Mouse (Mus musculus): Measurements from ENCODE around the gene Znrf3. TPM values are rescaled to one million over a fixed set of nuclear protein-coding genes. Genes with fewer than 3 reads are reported as not detected.
A peak's percentile ranks its signal among the peaks of the same experiment; 100 is the strongest.

The Znrf3 gene
- polyA plus RNA-seq, 1 experiment from 2014 or later = 7.7 TPM

- no peaks in the 10 kb centered on the region for H3K27me3 ChIP-seq (ENCODE audit: control insufficient read depth, insufficient read depth, low read depth, low read length)
- no peak overlapping the region for H3K9ac ChIP-seq (ENCODE audit: low read depth, low read length)
- H3K36me3 ChIP-seq (ENCODE audit: control insufficient read depth, insufficient read depth, low read length) = no peaks in the 10 kb centered on the region
- no peak for ATAC-seq
- no peak overlapping the region for H3K27ac ChIP-seq (ENCODE audit: low read length)
- H3K9me3 ChIP-seq (replicated peaks; ENCODE audit: control insufficient read depth, low read length, poor library complexity, severe bottlenecking) = no peaks in the 10 kb centered on the region
- WGBS = 62% methylated on average over 5 of the region's 5 CpGs
- no peak overlapping the region for H3K4me3 ChIP-seq (ENCODE audit: low read depth, low read length)
- no peak overlapping the region for H3K4me2 ChIP-seq (ENCODE audit: low read length)
- H3K4me1 ChIP-seq (ENCODE audit: control insufficient read depth, insufficient read depth, low read length) = no peaks in the 10 kb centered on the region
Observed at GRCm38 (mm10) chr11:5277307-5277971, 167.2 kb downstream of the Znrf3 start.

GRCm38 (mm10) chr11:5275216-5275615 lies 169.4 kb downstream of the Znrf3 start:
- no peak for ATAC-seq
- Histone ChIP-seq H3K27ac (ENCODE audit: low read length) (no peak overlapping the region), H3K27me3 (ENCODE audit: control insufficient read depth, insufficient read depth, low read depth, low read length) (no peaks in the 10 kb centered on the region), H3K4me1 (ENCODE audit: control insufficient read depth, insufficient read depth, low read length) (peaks cover 5% of the 10 kb centered on the region; the same call in 1 of the 2 replicates), H3K36me3 (ENCODE audit: control insufficient read depth, insufficient read depth, low read length) (no peaks in the 10 kb centered on the region), H3K9me3 (replicated peaks; ENCODE audit: control insufficient read depth, low read length, poor library complexity, severe bottlenecking) (no peaks in the 10 kb centered on the region), H3K4me3 (ENCODE audit: low read depth, low read length) (no peak overlapping the region), H3K4me2 (ENCODE audit: low read length) (no peak overlapping the region), H3K9ac (ENCODE audit: low read depth, low read length) (no peak overlapping the region)
- 92% methylated on average over 4 of the region's 4 CpGs for WGBS

GRCm38 (mm10) chr11:5272536-5273234 lies 172.0 kb downstream of the Znrf3 start:
- peaks cover 5% of the 10 kb centered on the region; the same call in 1 of the 2 replicates for H3K4me1 ChIP-seq (ENCODE audit: control insufficient read depth, insufficient read depth, low read length)
- 66% methylated on average over 8 of the region's 9 CpGs for WGBS
- no peak overlapping the region for H3K4me3 ChIP-seq (ENCODE audit: low read depth, low read length)
- no peak overlapping the region for H3K9ac ChIP-seq (ENCODE audit: low read depth, low read length)
- no peaks in the 10 kb centered on the region for H3K27me3 ChIP-seq (ENCODE audit: control insufficient read depth, insufficient read depth, low read depth, low read length)
- no peaks in the 10 kb centered on the region for H3K9me3 ChIP-seq (replicated peaks; ENCODE audit: control insufficient read depth, low read length, poor library complexity, severe bottlenecking)
- no peak overlapping the region for H3K27ac ChIP-seq (ENCODE audit: low read length)
- no peak overlapping the region for H3K4me2 ChIP-seq (ENCODE audit: low read length)
- no peaks in the 10 kb centered on the region for H3K36me3 ChIP-seq (ENCODE audit: control insufficient read depth, insufficient read depth, low read length)
- ATAC-seq = no peak

- Histone ChIP-seq H3K9me3 (replicated peaks; ENCODE audit: control insufficient read depth, low read length, poor library complexity, severe bottlenecking) (no peaks in the 10 kb centered on the region), H3K4me1 (ENCODE audit: control insufficient read depth, insufficient read depth, low read length) (peaks cover 5% of the 10 kb centered on the region; the same call in 1 of the 2 replicates), H3K4me3 (ENCODE audit: low read depth, low read length) (no peak overlapping the region), H3K27me3 (ENCODE audit: control insufficient read depth, insufficient read depth, low read depth, low read length) (no peaks in the 10 kb centered on the region), H3K9ac (ENCODE audit: low read depth, low read length) (no peak overlapping the region), H3K27ac (ENCODE audit: low read length) (peak overlapping the region; percentile 60; the same call in 1 of the 2 replicates), H3K36me3 (ENCODE audit: control insufficient read depth, insufficient read depth, low read length) (no peaks in the 10 kb centered on the region), H3K4me2 (ENCODE audit: low read length) (no peak overlapping the region)
- WGBS = 57% methylated on average over 4 of the region's 4 CpGs
- ATAC-seq = 0 out of 2 replicates have a peak, but pooled peaks have one; percentile 36
Observed at GRCm38 (mm10) chr11:5272066-5272360, 172.6 kb downstream of the Znrf3 start.

GRCm38 (mm10) chr11:5271274-5272065 lies 173.2 kb downstream of the Znrf3 start:
- Histone ChIP-seq H3K4me3 (ENCODE audit: low read depth, low read length) (no peak overlapping the region), H3K27me3 (ENCODE audit: control insufficient read depth, insufficient read depth, low read depth, low read length) (no peaks in the 10 kb centered on the region), H3K9ac (ENCODE audit: low read depth, low read length) (no peak overlapping the region), H3K36me3 (ENCODE audit: control insufficient read depth, insufficient read depth, low read length) (no peaks in the 10 kb centered on the region), H3K9me3 (replicated peaks; ENCODE audit: control insufficient read depth, low read length, poor library complexity, severe bottlenecking) (no peaks in the 10 kb centered on the region), H3K27ac (ENCODE audit: low read length) (peak overlapping the region; percentile 60), H3K4me1 (ENCODE audit: control insufficient read depth, insufficient read depth, low read length) (peaks cover 5% of the 10 kb centered on the region; the same call in 1 of the 2 replicates), H3K4me2 (ENCODE audit: low read length) (no peak overlapping the region)
- 50% methylated on average over 9 of the region's 9 CpGs for WGBS
- ATAC-seq = peak; percentile 48; the same call in 1 of the 2 replicates

GRCm38 (mm10) chr11:5269846-5270461 lies 174.7 kb downstream of the Znrf3 start:
- H3K4me3 ChIP-seq (ENCODE audit: low read depth, low read length) = no peak overlapping the region
- no peak overlapping the region for H3K4me2 ChIP-seq (ENCODE audit: low read length)
- peaks cover 5% of the 10 kb centered on the region; the same call in 1 of the 2 replicates for H3K4me1 ChIP-seq (ENCODE audit: control insufficient read depth, insufficient read depth, low read length)
- 86% methylated on average over 8 of the region's 8 CpGs for WGBS
- ATAC-seq = no peak
- H3K9ac ChIP-seq (ENCODE audit: low read depth, low read length) = no peak overlapping the region
- H3K36me3 ChIP-seq (ENCODE audit: control insufficient read depth, insufficient read depth, low read length) = no peaks in the 10 kb centered on the region
- H3K27me3 ChIP-seq (ENCODE audit: control insufficient read depth, insufficient read depth, low read depth, low read length) = no peaks in the 10 kb centered on the region
- H3K27ac ChIP-seq (ENCODE audit: low read length) = no peak overlapping the region
- no peaks in the 10 kb centered on the region for H3K9me3 ChIP-seq (replicated peaks; ENCODE audit: control insufficient read depth, low read length, poor library complexity, severe bottlenecking)

GRCm38 (mm10) chr11:5265764-5266163 lies 178.9 kb downstream of the Znrf3 start:
- ATAC-seq = no peak
- WGBS = 80% methylated on average over 8 of the region's 8 CpGs
- Histone ChIP-seq H3K4me1 (ENCODE audit: control insufficient read depth, insufficient read depth, low read length) (peaks cover 1% of the 10 kb centered on the region; the same call in 1 of the 2 replicates), H3K4me2 (ENCODE audit: low read length) (no peak overlapping the region), H3K4me3 (ENCODE audit: low read depth, low read length) (no peak overlapping the region), H3K9me3 (replicated peaks; ENCODE audit: control insufficient read depth, low read length, poor library complexity, severe bottlenecking) (no peaks in the 10 kb centered on the region), H3K9ac (ENCODE audit: low read depth, low read length) (no peak overlapping the region), H3K27ac (ENCODE audit: low read length) (no peak overlapping the region), H3K36me3 (ENCODE audit: control insufficient read depth, insufficient read depth, low read length) (no peaks in the 10 kb centered on the region), H3K27me3 (ENCODE audit: control insufficient read depth, insufficient read depth, low read depth, low read length) (no peaks in the 10 kb centered on the region)

GRCm38 (mm10) chr11:5263078-5263730 lies 181.4 kb downstream of the Znrf3 start:
- WGBS = 55% methylated on average over 26 of the region's 26 CpGs
- no peak overlapping the region for H3K4me2 ChIP-seq (ENCODE audit: low read length)

More at GRCm38 (mm10) chr11:5263078-5263730, 181.4 kb downstream of the Znrf3 start:
- no peak overlapping the region for H3K4me3 ChIP-seq (ENCODE audit: low read depth, low read length)
- no peak for ATAC-seq
- no peaks in the 10 kb centered on the region for H3K36me3 ChIP-seq (ENCODE audit: control insufficient read depth, insufficient read depth, low read length)
- no peaks in the 10 kb centered on the region for H3K27me3 ChIP-seq (ENCODE audit: control insufficient read depth, insufficient read depth, low read depth, low read length)
- no peak overlapping the region for H3K9ac ChIP-seq (ENCODE audit: low read depth, low read length)
- no peaks in the 10 kb centered on the region for H3K9me3 ChIP-seq (replicated peaks; ENCODE audit: control insufficient read depth, low read length, poor library complexity, severe bottlenecking)
- no peak overlapping the region for H3K27ac ChIP-seq (ENCODE audit: low read length)
- H3K4me1 ChIP-seq (ENCODE audit: control insufficient read depth, insufficient read depth, low read length) = peaks cover 5% of the 10 kb centered on the region; the same call in 1 of the 2 replicates

Measured in midbrain, embryonic 16.5 days (tissue).